Mouse (Mus musculus) ES-E14 (cell line): ENCODE results near the gene Mlh3.

Experiments
- CHD2 ChIP-seq: IDR thresholded peaks from 2 replicates; pipeline ENCODE4 v1.6.1; 2014; ENCODE audit warnings: mild to moderate bottlenecking, low read depth, low read length, inconsistent platforms
- HCFC1 ChIP-seq: IDR thresholded peaks from 2 replicates; pipeline ENCODE4 v1.6.1; 2012; ENCODE audit warnings: low read length, inconsistent platforms, borderline replicate concordance; ENCODE audit not compliant: insufficient read depth
- MAFK ChIP-seq: IDR thresholded peaks from 2 replicates; pipeline ENCODE4 v1.6.1; 2014; ENCODE audit warnings: mild to moderate bottlenecking, low read depth, low read length, inconsistent platforms; ENCODE audit not compliant: insufficient read depth
- ZNF384 ChIP-seq: IDR thresholded peaks from 2 replicates; pipeline ENCODE4 v1.6.1; 2012; ENCODE audit warnings: low read depth, low read length, inconsistent platforms

- TF ChIP-seq CHD2 (no peak), ZNF384 (no peak), MAFK (no peak), HCFC1 (no peak)
These were observed 42.4 kb downstream of the Mlh3 start for GRCm38 (mm10) chr12:85227876-85228599.
